Mouse (Mus musculus) liver, postnatal 0 days (tissue): ENCODE data around the gene Agbl5. TPM values are rescaled to one million over a fixed set of nuclear protein-coding genes. Genes with fewer than 3 reads are reported as not detected.
A peak's percentile ranks its signal among the peaks of the same experiment; 100 is the strongest.

Experiments
- ATAC-seq: fragments of 200-750 bp; cut with Nextera tagmentation; 2 replicates; pipeline ENCODE4 v1.8.0; 2017; ENCODE audit warnings: mild to moderate bottlenecking, moderate library complexity
- DNase-seq: peaks from one replicate; pipeline ENCODE4 v3.0.0-alpha.2; 2016
- H3K27ac ChIP-seq: fragments of 300-500 bp; sonication (generic); 2 replicates; pipeline ENCODE4 v1.5.1; 2014; ENCODE audit warnings: antibody characterized with exemption, moderate library complexity, mild to moderate bottlenecking, low read depth
- H3K27me3 ChIP-seq: fragments of 300-500 bp; sonication (generic); 2 replicates; pipeline ENCODE4 v1.6.1; 2014; ENCODE audit warnings: low read length, control low read depth, mixed read lengths; ENCODE audit not compliant: insufficient read depth
- H3K36me3 ChIP-seq: fragments of 300-500 bp; sonication (generic); replicated peaks from 2 replicates; pipeline ENCODE4 v1.6.1; 2014; ENCODE audit warnings: mild to moderate bottlenecking, control low read depth, low read length, moderate library complexity, mixed read lengths; ENCODE audit not compliant: insufficient read depth
- H3K4me1 ChIP-seq: fragments of 300-500 bp; sonication (generic); 2 replicates; pipeline ENCODE4 v1.6.1; 2014; ENCODE audit warnings: antibody characterized with exemption, mild to moderate bottlenecking, control low read depth; ENCODE audit not compliant: insufficient read depth
- H3K4me2 ChIP-seq: fragments of 300-500 bp; sonication (generic); 2 replicates; pipeline ENCODE4 v1.6.1; 2014; ENCODE audit warnings: low read depth, mild to moderate bottlenecking, low read length, moderate library complexity, mixed read lengths
- H3K4me3 ChIP-seq: fragments of 300-500 bp; sonication (generic); 2 replicates; pipeline ENCODE4 v1.5.1; 2014; ENCODE audit warnings: low read depth, low read length
- H3K9ac ChIP-seq: fragments of 300-500 bp; sonication (generic); replicated peaks from 2 replicates; pipeline ENCODE4 v1.6.1; 2014; ENCODE audit warnings: mild to moderate bottlenecking, moderate library complexity
- H3K9me3 ChIP-seq: fragments of 300-500 bp; sonication (generic); 2 replicates; pipeline ENCODE4 v1.6.1; 2016; ENCODE audit warnings: mild to moderate bottlenecking, control low read depth, low read length, mixed read lengths
- CTCF ChIP-seq: sonication (generic); IDR thresholded peaks from 2 replicates; pipeline ENCODE4 v1.5.1; 2016; ENCODE audit warnings: antibody characterized with exemption, low read depth
- EP300 ChIP-seq: IDR thresholded peaks from 2 replicates; pipeline ENCODE4 v1.6.1; 2016; ENCODE audit warnings: antibody characterized with exemption, low read depth, mild to moderate bottlenecking
- WGBS: fragments of 180-500 bp; shearing (Covaris S2); extraction: QIAGEN DNeasy Blood & Tissue Kit; methylation state at CpG from one replicate; pipeline ENCODE4 v1.1.7; 2014; ENCODE audit not compliant: insufficient replicate concordance; 5-methylcytosine and 5-hydroxymethylcytosine counted together
- polyA plus RNA-seq: library from polyadenylated mRNA; unstranded; fragments of >200 nt; fragmentation: Nextera tagmentation; extraction: Ambion mirVana; gene quantifications from 2 replicates; pipeline ENCODE4 v1.2.1, GENCODE M21; 2015

The Agbl5 gene
- polyA plus RNA-seq, 1 experiment from 2014 or later, result 3.2 TPM

GRCm38 (mm10) chr5:30927945-30928529, 39.5 kb downstream of the Agbl5 start:
- Histone ChIP-seq H3K9ac (no peak overlapping the region), H3K4me2 (0 out of 2 replicates have a peak overlapping the region, but pooled peaks have one; percentile 7), H3K27me3 (no peaks in the 10 kb centered on the region), H3K4me3 (no peak overlapping the region), H3K4me1 (peaks cover 7% of the 10 kb centered on the region), H3K27ac (no peak overlapping the region), H3K36me3 (peaks cover 6% of the 10 kb centered on the region; the same call in 1 of the 2 replicates), H3K9me3 (no peaks in the 10 kb centered on the region)
- no peak for TF ChIP-seq EP300
- TF ChIP-seq CTCF, result no peak
- DNase-seq (no peak), ATAC-seq (peak; percentile 30; the same call in 1 of the 2 replicates)
- WGBS, result 50% methylated on average over 7 of the region's 7 CpGs

GRCm38 (mm10) chr5:30930121-30930520, 41.6 kb downstream of the Agbl5 start:
- Histone ChIP-seq H3K4me1 (no peaks in the 10 kb centered on the region; the same call in 1 of the 2 replicates), H3K9ac (no peak overlapping the region), H3K27ac (no peak overlapping the region), H3K36me3 (peaks cover 6% of the 10 kb centered on the region; the same call in 1 of the 2 replicates), H3K27me3 (no peaks in the 10 kb centered on the region), H3K9me3 (no peaks in the 10 kb centered on the region), H3K4me2 (no peak overlapping the region), H3K4me3 (no peak overlapping the region)
- ATAC-seq (no peak), DNase-seq (peak; percentile 72)
- 51% methylated on average over 4 of the region's 4 CpGs for WGBS
- TF ChIP-seq CTCF (peak; percentile 73), EP300 (no peak)

- ATAC-seq (no peak), DNase-seq (no peak)
- H3K4me1 ChIP-seq, result no peaks in the 10 kb centered on the region; the same call in 1 of the 2 replicates
- no peak overlapping the region for H3K27ac ChIP-seq
- TF ChIP-seq CTCF (no peak), EP300 (no peak)
- no peaks in the 10 kb centered on the region for H3K9me3 ChIP-seq
- no peak overlapping the region for H3K4me2 ChIP-seq
- WGBS, result 78% methylated on average over 6 of the region's 6 CpGs
- H3K27me3 ChIP-seq, result no peaks in the 10 kb centered on the region
- H3K36me3 ChIP-seq, result peaks cover 6% of the 10 kb centered on the region; the same call in 1 of the 2 replicates
- H3K4me3 ChIP-seq, result no peak overlapping the region
- no peak overlapping the region for H3K9ac ChIP-seq
These were observed 42.4 kb downstream of the Agbl5 start for GRCm38 (mm10) chr5:30930846-30931245.

GRCm38 (mm10) chr5:30931378-30931777, 42.9 kb downstream of the Agbl5 start:
- WGBS, result 68% methylated on average over 4 of the region's 4 CpGs
- no peak for DNase-seq
- Histone ChIP-seq H3K9ac (no peak overlapping the region), H3K9me3 (no peaks in the 10 kb centered on the region), H3K27me3 (no peaks in the 10 kb centered on the region), H3K36me3 (peaks cover 6% of the 10 kb centered on the region; the same call in 1 of the 2 replicates), H3K4me2 (no peak overlapping the region), H3K27ac (no peak overlapping the region), H3K4me3 (no peak overlapping the region), H3K4me1 (no peaks in the 10 kb centered on the region; the same call in 1 of the 2 replicates)
- TF ChIP-seq CTCF, result no peak
- no peak for TF ChIP-seq EP300
- no peak for ATAC-seq

GRCm38 (mm10) chr5:30933705-30934104, 45.2 kb downstream of the Agbl5 start:
- H3K4me1 ChIP-seq, result no peaks in the 10 kb centered on the region
- no peak overlapping the region for H3K27ac ChIP-seq
- no peak overlapping the region for H3K4me2 ChIP-seq
- no peaks in the 10 kb centered on the region for H3K27me3 ChIP-seq
- no peaks in the 10 kb centered on the region for H3K9me3 ChIP-seq
- DNase-seq (no peak), ATAC-seq (no peak)
- WGBS, result 71% methylated on average over 5 of the region's 5 CpGs
- H3K9ac ChIP-seq, result no peak overlapping the region
- TF ChIP-seq CTCF (no peak), EP300 (no peak)
- peaks cover 2% of the 10 kb centered on the region; the same call in 1 of the 2 replicates for H3K36me3 ChIP-seq
- H3K4me3 ChIP-seq, result no peak overlapping the region

- no peak overlapping the region for H3K4me3 ChIP-seq
- no peak overlapping the region for H3K4me2 ChIP-seq
- 80% methylated on average over 5 of the region's 5 CpGs for WGBS
- no peak overlapping the region for H3K9ac ChIP-seq
- TF ChIP-seq EP300, result no peak
- TF ChIP-seq CTCF, result peak; percentile 24; the same call in 1 of the 2 replicates
- H3K36me3 ChIP-seq, result 0 out of 2 replicates have a peak, but pooled peaks cover 2% of the 10 kb centered on the region
- ATAC-seq, result no peak
- no peak overlapping the region for H3K27ac ChIP-seq
- H3K9me3 ChIP-seq, result no peaks in the 10 kb centered on the region
- H3K27me3 ChIP-seq, result no peaks in the 10 kb centered on the region
- no peaks in the 10 kb centered on the region for H3K4me1 ChIP-seq
- no peak for DNase-seq
These were observed 46.4 kb downstream of the Agbl5 start for GRCm38 (mm10) chr5:30934725-30935461.
